Mouse (Mus musculus): ENCODE data around the gene Chrnb2. TPM values are rescaled to one million over a fixed set of nuclear protein-coding genes. Genes with fewer than 3 reads are reported as not detected.

Gene Chrnb2
- polyA plus RNA-seq, 1 experiment, result 2.8 TPM

GRCm38 (mm10) chr3:89798518-89798917 is 34.1 kb upstream of the Chrnb2 start:
- Histone ChIP-seq H3K4me1 (replicated peaks; ENCODE audit: control insufficient read depth, insufficient read depth, low read length) (peaks cover 6% of the 10 kb centered on the region; the same call in 1 of the 2 replicates), H3K36me3 (ENCODE audit: control insufficient read depth, insufficient read depth, low read length) (no peaks in the 10 kb centered on the region), H3K4me3 (ENCODE audit: control insufficient read depth, insufficient read depth, low read length) (no peak overlapping the region), H3K27me3 (ENCODE audit: control insufficient read depth, insufficient read depth, low read length) (no peaks in the 10 kb centered on the region), H3K27ac (ENCODE audit: control insufficient read depth, insufficient read depth, low read length) (no peak overlapping the region)
- TF ChIP-seq POLR2A (IDR thresholded peaks at IDR 0.05; ENCODE audit: control insufficient read depth, extremely low read depth, insufficient read depth, low read length, poor library complexity), result no peak
- no peak for TF ChIP-seq CTCF (IDR thresholded peaks at IDR 0.05; ENCODE audit: borderline replicate concordance, control insufficient read depth, extremely low read depth, insufficient read depth, low read length, poor library complexity)
- 90% methylated on average over 3 of the region's 3 CpGs for WGBS
- no peak for DNase-seq

GRCm38 (mm10) chr3:89796358-89796757 is 31.9 kb upstream of the Chrnb2 start:
- no peak overlapping the region for H3K27ac ChIP-seq (ENCODE audit: control insufficient read depth, insufficient read depth, low read length)
- no peaks in the 10 kb centered on the region for H3K36me3 ChIP-seq (ENCODE audit: control insufficient read depth, insufficient read depth, low read length)

GRCm38 (mm10) chr3:89795746-89796145 is 31.3 kb upstream of the Chrnb2 start:
- TF ChIP-seq CTCF (IDR thresholded peaks at IDR 0.05; ENCODE audit: borderline replicate concordance, control insufficient read depth, extremely low read depth, insufficient read depth, low read length, poor library complexity) (no peak), POLR2A (IDR thresholded peaks at IDR 0.05; ENCODE audit: control insufficient read depth, extremely low read depth, insufficient read depth, low read length, poor library complexity) (no peak)
- no peak overlapping the region for H3K27ac ChIP-seq (ENCODE audit: control insufficient read depth, insufficient read depth, low read length)
- no peak overlapping the region for H3K4me3 ChIP-seq (ENCODE audit: control insufficient read depth, insufficient read depth, low read length)
- no peaks in the 10 kb centered on the region for H3K36me3 ChIP-seq (ENCODE audit: control insufficient read depth, insufficient read depth, low read length)
- WGBS, result 58% methylated on average over 5 of the region's 5 CpGs
- peaks cover 4% of the 10 kb centered on the region; the same call in 1 of the 2 replicates for H3K4me1 ChIP-seq (replicated peaks; ENCODE audit: control insufficient read depth, insufficient read depth, low read length)
- H3K27me3 ChIP-seq (ENCODE audit: control insufficient read depth, insufficient read depth, low read length), result no peaks in the 10 kb centered on the region
- DNase-seq, result no peak

More at GRCm38 (mm10) chr3:89796358-89796757, 31.9 kb upstream of the Chrnb2 start:
- TF ChIP-seq POLR2A (IDR thresholded peaks at IDR 0.05; ENCODE audit: control insufficient read depth, extremely low read depth, insufficient read depth, low read length, poor library complexity) (no peak), CTCF (IDR thresholded peaks at IDR 0.05; ENCODE audit: borderline replicate concordance, control insufficient read depth, extremely low read depth, insufficient read depth, low read length, poor library complexity) (no peak)
- Histone ChIP-seq H3K4me3 (ENCODE audit: control insufficient read depth, insufficient read depth, low read length) (no peak overlapping the region), H3K4me1 (replicated peaks; ENCODE audit: control insufficient read depth, insufficient read depth, low read length) (peaks cover 4% of the 10 kb centered on the region; the same call in 1 of the 2 replicates), H3K27me3 (ENCODE audit: control insufficient read depth, insufficient read depth, low read length) (no peaks in the 10 kb centered on the region)
- DNase-seq, result no peak
- WGBS, result 4% methylated on average over 4 of the region's 4 CpGs

GRCm38 (mm10) chr3:89794616-89795015 is 30.2 kb upstream of the Chrnb2 start:
- H3K4me3 ChIP-seq (ENCODE audit: control insufficient read depth, insufficient read depth, low read length), result no peak overlapping the region
- H3K27ac ChIP-seq (ENCODE audit: control insufficient read depth, insufficient read depth, low read length), result no peak overlapping the region
- H3K36me3 ChIP-seq (ENCODE audit: control insufficient read depth, insufficient read depth, low read length), result no peaks in the 10 kb centered on the region
- no peak for DNase-seq
- TF ChIP-seq CTCF (IDR thresholded peaks at IDR 0.05; ENCODE audit: borderline replicate concordance, control insufficient read depth, extremely low read depth, insufficient read depth, low read length, poor library complexity) (no peak), POLR2A (IDR thresholded peaks at IDR 0.05; ENCODE audit: control insufficient read depth, extremely low read depth, insufficient read depth, low read length, poor library complexity) (no peak)
- no peaks in the 10 kb centered on the region for H3K27me3 ChIP-seq (ENCODE audit: control insufficient read depth, insufficient read depth, low read length)
- peaks cover 4% of the 10 kb centered on the region; the same call in 1 of the 2 replicates for H3K4me1 ChIP-seq (replicated peaks; ENCODE audit: control insufficient read depth, insufficient read depth, low read length)
- 83% methylated on average over 2 of the region's 2 CpGs for WGBS

GRCm38 (mm10) chr3:89788680-89789352 is 24.4 kb upstream of the Chrnb2 start:
- no peaks in the 10 kb centered on the region for H3K4me1 ChIP-seq (replicated peaks; ENCODE audit: control insufficient read depth, insufficient read depth, low read length)
- H3K27me3 ChIP-seq (ENCODE audit: control insufficient read depth, insufficient read depth, low read length), result no peaks in the 10 kb centered on the region
- DNase-seq, result no peak
- no peak overlapping the region for H3K27ac ChIP-seq (ENCODE audit: control insufficient read depth, insufficient read depth, low read length)
- no peak for TF ChIP-seq POLR2A (IDR thresholded peaks at IDR 0.05; ENCODE audit: control insufficient read depth, extremely low read depth, insufficient read depth, low read length, poor library complexity)
- no peak for TF ChIP-seq CTCF (IDR thresholded peaks at IDR 0.05; ENCODE audit: borderline replicate concordance, control insufficient read depth, extremely low read depth, insufficient read depth, low read length, poor library complexity)
- no peaks in the 10 kb centered on the region for H3K36me3 ChIP-seq (ENCODE audit: control insufficient read depth, insufficient read depth, low read length)
- 90% methylated on average over 16 of the region's 16 CpGs for WGBS
- no peak overlapping the region for H3K4me3 ChIP-seq (ENCODE audit: control insufficient read depth, insufficient read depth, low read length)

GRCm38 (mm10) chr3:89786275-89786674 is 21.8 kb upstream of the Chrnb2 start:
- H3K36me3 ChIP-seq (ENCODE audit: control insufficient read depth, insufficient read depth, low read length), result peaks cover 13% of the 10 kb centered on the region
- DNase-seq, result no peak
- no peaks in the 10 kb centered on the region for H3K27me3 ChIP-seq (ENCODE audit: control insufficient read depth, insufficient read depth, low read length)
- over 99% methylated on average over 6 of the region's 6 CpGs for WGBS
- no peaks in the 10 kb centered on the region for H3K4me1 ChIP-seq (replicated peaks; ENCODE audit: control insufficient read depth, insufficient read depth, low read length)
- H3K27ac ChIP-seq (ENCODE audit: control insufficient read depth, insufficient read depth, low read length), result no peak overlapping the region
- H3K4me3 ChIP-seq (ENCODE audit: control insufficient read depth, insufficient read depth, low read length), result no peak overlapping the region
- TF ChIP-seq CTCF (IDR thresholded peaks at IDR 0.05; ENCODE audit: borderline replicate concordance, control insufficient read depth, extremely low read depth, insufficient read depth, low read length, poor library complexity), result no peak
- no peak for TF ChIP-seq POLR2A (IDR thresholded peaks at IDR 0.05; ENCODE audit: control insufficient read depth, extremely low read depth, insufficient read depth, low read length, poor library complexity)

Measured in thymus, adult 2 months (tissue).